Comparison of ENCODE assay signal across 16 mouse cellular contexts in the genomic region with DNA sequence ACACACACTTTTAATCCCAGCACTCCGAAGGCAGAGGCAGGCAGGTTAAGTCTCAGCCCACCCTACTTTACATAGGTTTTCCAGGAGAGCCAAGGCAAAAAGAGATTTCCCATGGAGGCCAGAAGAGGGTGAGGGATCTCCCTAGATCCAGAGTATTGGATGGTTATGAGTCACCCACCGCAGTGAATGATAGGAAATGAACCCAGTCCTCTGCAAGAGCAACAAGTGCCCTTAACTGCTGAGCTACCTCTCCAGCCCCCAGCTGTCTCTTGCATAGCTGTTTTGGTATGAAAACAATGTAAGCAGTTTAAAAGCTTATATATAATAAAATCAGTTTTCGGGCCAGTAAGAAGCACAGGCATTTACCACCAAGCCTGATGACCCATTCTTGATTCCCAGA. TPM values are rescaled to one million over a fixed set of nuclear protein-coding genes. Genes with fewer than 3 reads are reported as not detected.
A peak's percentile ranks its signal among the peaks of the same experiment; 100 is the strongest.
DNase-seq lines count a peak whose midpoint lies in the region; ATAC-seq and TF ChIP-seq lines count a peak whose summit lies in the region.
"Had no signal": no experiment of that assay in that cellular context is flagged by ENCODE, and none has a peak within 500 bp of the region (broad histone marks: within the 10 kb centered on the region; RNA-seq: fewer than 3 reads in every experiment).

No protein-coding gene starts in this region.

- H3K4me3 ChIP-seq in hindbrain, embryonic 10.5 days = no peak overlapping the region
- H3K4me3 ChIP-seq in hindbrain, embryonic 12.5 days = no peak overlapping the region
- no peak overlapping the region for H3K4me3 ChIP-seq in liver, embryonic 15.5 days (replicated peaks)
- no peak overlapping the region for H3K4me3 ChIP-seq in liver, postnatal 0 days (ENCODE audit: low read depth, low read length)
- H3K4me3 ChIP-seq in heart, adult 2 months = no peak overlapping the region
- H3K4me3 ChIP-seq in thymus, adult 2 months (ENCODE audit: control insufficient read depth, insufficient read depth, low read length) = no peak overlapping the region
- H3K4me3 ChIP-seq: forebrain, embryonic 12.5 days; kidney, embryonic 15.5 days; limb, embryonic 13.5 days; lung, embryonic 15.5 days; midbrain, embryonic 12.5 days had no signal

- peaks cover 13% of the 10 kb centered on the region for H3K79me2 ChIP-seq in heart, adult 2 months (replicated peaks; ENCODE audit: control insufficient read depth, insufficient read depth, low read length)

- no peak overlapping the region for H3K9ac ChIP-seq in hindbrain, embryonic 12.5 days
- H3K9ac ChIP-seq in liver, embryonic 15.5 days = no peak overlapping the region
- no peak overlapping the region for H3K9ac ChIP-seq in liver, postnatal 0 days (replicated peaks)
- no peak overlapping the region for H3K9ac ChIP-seq in heart, adult 2 months (ENCODE audit: low read depth, low read length)
- H3K9ac ChIP-seq: forebrain, embryonic 12.5 days; kidney, embryonic 15.5 days; limb, embryonic 13.5 days; lung, embryonic 15.5 days; midbrain, embryonic 12.5 days had no signal

- no peaks in the 10 kb centered on the region for H3K9me3 ChIP-seq in hindbrain, embryonic 10.5 days
- H3K9me3 ChIP-seq in hindbrain, embryonic 12.5 days (replicated peaks) = no peaks in the 10 kb centered on the region
- no peaks in the 10 kb centered on the region for H3K9me3 ChIP-seq in liver, embryonic 15.5 days (replicated peaks)
- no peaks in the 10 kb centered on the region for H3K9me3 ChIP-seq in liver, postnatal 0 days (ENCODE audit: low read length)
- H3K9me3 ChIP-seq: forebrain, embryonic 12.5 days; kidney, embryonic 15.5 days; limb, embryonic 13.5 days; lung, embryonic 15.5 days; midbrain, embryonic 12.5 days had no signal

- 0 out of 2 replicates have a peak overlapping the region, but pooled peaks have one; percentile 16 for H3K27ac ChIP-seq in hindbrain, embryonic 10.5 days
- no peak overlapping the region for H3K27ac ChIP-seq in hindbrain, embryonic 12.5 days
- H3K27ac ChIP-seq in liver, embryonic 15.5 days (replicated peaks) = peak overlapping the region; percentile 60
- peak overlapping the region; percentile 79 for H3K27ac ChIP-seq in liver, postnatal 0 days (ENCODE audit: low read depth)
- no peak overlapping the region for H3K27ac ChIP-seq in heart, adult 2 months
- H3K27ac ChIP-seq in thymus, adult 2 months (ENCODE audit: control insufficient read depth, insufficient read depth, low read length) = no peak overlapping the region
- H3K27ac ChIP-seq: forebrain, embryonic 12.5 days; kidney, embryonic 15.5 days; limb, embryonic 13.5 days; lung, embryonic 15.5 days had no signal

- H3K4me1 ChIP-seq in hindbrain, embryonic 10.5 days (replicated peaks) = peaks cover 28% of the 10 kb centered on the region
- peaks cover 22% of the 10 kb centered on the region for H3K4me1 ChIP-seq in hindbrain, embryonic 12.5 days
- peaks cover 7% of the 10 kb centered on the region; the same call in 1 of the 2 replicates for H3K4me1 ChIP-seq in liver, embryonic 15.5 days (replicated peaks)
- peaks cover 17% of the 10 kb centered on the region for H3K4me1 ChIP-seq in liver, postnatal 0 days (ENCODE audit: insufficient read depth)
- peaks cover 17% of the 10 kb centered on the region for H3K4me1 ChIP-seq in heart, adult 2 months (ENCODE audit: control insufficient read depth, insufficient read depth, low read length)
- H3K4me1 ChIP-seq in thymus, adult 2 months (replicated peaks; ENCODE audit: control insufficient read depth, insufficient read depth, low read length) = peaks cover 9% of the 10 kb centered on the region

- no peak for ATAC-seq in hindbrain, embryonic 12.5 days (ENCODE audit: low FRiP score)
- ATAC-seq in liver, embryonic 15.5 days (ENCODE audit: insufficient read depth) = no peak
- peak; percentile 31 for ATAC-seq in CD4-positive, CD25-positive, alpha-beta regulatory T cell, adult 4 months
- ATAC-seq in liver, postnatal 0 days = no peak

- TF ChIP-seq EP300 in liver, postnatal 0 days (IDR thresholded peaks at IDR 0.05; ENCODE audit: low read depth) = no peak
- TF ChIP-seq EP300 in heart, adult 2 months (IDR thresholded peaks at IDR 0.05; ENCODE audit: insufficient read depth, low read depth, low read length) = no peak

- 90% methylated on average over 3 of the region's 3 CpGs for WGBS in hindbrain, embryonic 10.5 days
- WGBS in hindbrain, embryonic 12.5 days = 86% methylated on average over 3 of the region's 3 CpGs
- WGBS in liver, embryonic 15.5 days (ENCODE audit: insufficient replicate concordance) = 55% methylated on average over 3 of the region's 3 CpGs
- WGBS in liver, postnatal 0 days (ENCODE audit: insufficient replicate concordance) = 61% methylated on average over 3 of the region's 3 CpGs
- WGBS in heart, adult 2 months = 59% methylated on average over 3 of the region's 3 CpGs
- 95% methylated on average over 3 of the region's 3 CpGs for WGBS in thymus, adult 2 months

- TF ChIP-seq CTCF in liver, postnatal 0 days (IDR thresholded peaks at IDR 0.05; ENCODE audit: low read depth) = no peak
- no peak for TF ChIP-seq CTCF in heart, adult 2 months (IDR thresholded peaks at IDR 0.05)
- TF ChIP-seq CTCF in thymus, adult 2 months (IDR thresholded peaks at IDR 0.05; ENCODE audit: borderline replicate concordance, control insufficient read depth, extremely low read depth, insufficient read depth, low read length, poor library complexity) = no peak

- no peak for TF ChIP-seq POLR2A in heart, adult 2 months (IDR thresholded peaks at IDR 0.05; ENCODE audit: insufficient read depth, low read depth, low read length)
- no peak for TF ChIP-seq POLR2A in thymus, adult 2 months (IDR thresholded peaks at IDR 0.05; ENCODE audit: control insufficient read depth, extremely low read depth, insufficient read depth, low read length, poor library complexity)

- no peak overlapping the region for H3K4me2 ChIP-seq in hindbrain, embryonic 12.5 days (replicated peaks)
- no peak overlapping the region for H3K4me2 ChIP-seq in liver, embryonic 15.5 days
- H3K4me2 ChIP-seq in liver, postnatal 0 days (ENCODE audit: low read depth, low read length) = no peak overlapping the region
- H3K4me2 ChIP-seq: forebrain, embryonic 12.5 days; kidney, embryonic 15.5 days; limb, embryonic 13.5 days; lung, embryonic 15.5 days; midbrain, embryonic 12.5 days had no signal

- H3K27me3 ChIP-seq in hindbrain, embryonic 10.5 days (ENCODE audit: insufficient read depth, poor library complexity, severe bottlenecking) = no peaks in the 10 kb centered on the region
- H3K27me3 ChIP-seq in hindbrain, embryonic 12.5 days = no peaks in the 10 kb centered on the region
- no peaks in the 10 kb centered on the region for H3K27me3 ChIP-seq in liver, embryonic 15.5 days
- H3K27me3 ChIP-seq in liver, postnatal 0 days (ENCODE audit: insufficient read depth, low read length) = no peaks in the 10 kb centered on the region
- no peaks in the 10 kb centered on the region for H3K27me3 ChIP-seq in heart, adult 2 months (ENCODE audit: control insufficient read depth, insufficient read depth, low read length)
- no peaks in the 10 kb centered on the region for H3K27me3 ChIP-seq in thymus, adult 2 months (ENCODE audit: control insufficient read depth, insufficient read depth, low read length)
- H3K27me3 ChIP-seq: forebrain, embryonic 12.5 days; kidney, embryonic 15.5 days; limb, embryonic 13.5 days; lung, embryonic 15.5 days; midbrain, embryonic 12.5 days had no signal

- intact Hi-C loops in heart, adult 2 months (cut with DNase I) = no loop called here

- DNase-seq in hindbrain, embryonic 10.5 days (ENCODE audit: low spot score) = no peak
- no peak for DNase-seq in liver
- DNase-seq in liver, postnatal 0 days = no peak
- DNase-seq in heart, adult 2 months = no peak
- DNase-seq in thymus, adult 2 months = no peak
- DNase-seq: cerebellum, adult 11-12 months; cerebellum, postnatal 25 days; gastrocnemius, postnatal 25 days had no signal

- H3K36me3 ChIP-seq in hindbrain, embryonic 10.5 days = peaks cover 23% of the 10 kb centered on the region
- peaks cover under 1% of the 10 kb centered on the region for H3K36me3 ChIP-seq in hindbrain, embryonic 12.5 days
- no peaks in the 10 kb centered on the region for H3K36me3 ChIP-seq in liver, embryonic 15.5 days (replicated peaks)
- H3K36me3 ChIP-seq in liver, postnatal 0 days (replicated peaks; ENCODE audit: insufficient read depth, low read length) = no peaks in the 10 kb centered on the region
- peaks cover 25% of the 10 kb centered on the region for H3K36me3 ChIP-seq in heart, adult 2 months (ENCODE audit: control insufficient read depth, insufficient read depth, low read length)
- no peaks in the 10 kb centered on the region for H3K36me3 ChIP-seq in thymus, adult 2 months (ENCODE audit: control insufficient read depth, insufficient read depth, low read length)
- H3K36me3 ChIP-seq: kidney, embryonic 15.5 days; lung, embryonic 15.5 days had no signal

RNA-seq across cellular contexts. Expression of gene Kif1b, which starts 24.5 kb away (rescaled TPM):
- polyA plus RNA-seq in hindbrain, embryonic 10.5 days (2016; fragmentation: Nextera tagmentation; extraction: Ambion mirVana) = 77.1 and 90.9 TPM in 2 replicates
- 139 and 140 TPM in 2 replicates for polyA plus RNA-seq in hindbrain, embryonic 12.5 days (2016; fragmentation: Nextera tagmentation; extraction: Ambion mirVana)
- polyA plus RNA-seq in liver, embryonic 15.5 days (2015; fragmentation: Nextera tagmentation; extraction: Ambion mirVana) = 5.6 and 6.0 TPM in 2 replicates
- 10 to 100 TPM; 11.9 to 15.0 TPM for polyA plus RNA-seq in CD4-positive, CD25-positive, alpha-beta regulatory T cell, adult 4 months (2017; shearing (Covaris generic))
- polyA plus RNA-seq in liver, postnatal 0 days (2015; fragmentation: Nextera tagmentation; extraction: Ambion mirVana) = 6.9 and 8.9 TPM in 2 replicates
- total RNA-seq in heart, adult 2 months (2021) = 100 to 1,000 TPM; 154 to 186 TPM
- 41.6 and 79.2 TPM in 2 replicates for polyA plus RNA-seq in heart, adult 2 months (2012; rRNA removed)
- polyA plus RNA-seq in thymus, adult 2 months (2012; rRNA removed) = 21.5 and 23.9 TPM in 2 replicates

Comparison
In these comparisons a context has a peak if more than half of its experiments do, and no peak if none do; other contexts are left out.
1. H3K27ac ChIP-seq: peak in hindbrain, embryonic 10.5 days (single experiment), liver, embryonic 15.5 days (single experiment) and liver, postnatal 0 days (single experiment); none in hindbrain, embryonic 12.5 days (single experiment), heart, adult 2 months (single experiment) and thymus, adult 2 months (single experiment).